Mouse (Mus musculus) lung, postnatal 10 days (tissue): ENCODE measurements around the gene Ccdc81.

Source experiments
- DNase-seq: peaks from one replicate; pipeline ENCODE4 v3.0.0; 2021

The Ccdc81 gene

GRCm38 (mm10) chr7:89903442-89904343 is at the start of gene Ccdc81:
Ccdc81 (minus strand) TSS chr7:89903629.
- DNase-seq, result no peak

GRCm38 (mm10) chr7:89949403-89949802 is 46.0 kb upstream of the Ccdc81 start:
- no peak for DNase-seq

GRCm38 (mm10) chr7:89948026-89948425 is 44.6 kb upstream of the Ccdc81 start:
- peak; percentile 50 for DNase-seq

- peak; percentile 98 for DNase-seq
Measured at GRCm38 (mm10) chr7:89940571-89941463, 37.4 kb upstream of the Ccdc81 start, which contains the start of gene Hikeshi. Hikeshi (minus strand) TSS chr7:89941204.

GRCm38 (mm10) chr7:89939497-89940353 is 36.3 kb upstream of the Ccdc81 start:
- no peak for DNase-seq

GRCm38 (mm10) chr7:89923441-89924180 is 20.2 kb upstream of the Ccdc81 start:
- DNase-seq, result no peak

- DNase-seq, result no peak
Measured at GRCm38 (mm10) chr7:89917776-89918175, 14.3 kb upstream of the Ccdc81 start.

- DNase-seq, result no peak
Measured at GRCm38 (mm10) chr7:89916711-89917110, 13.3 kb upstream of the Ccdc81 start.

GRCm38 (mm10) chr7:89913432-89914158 is 10.2 kb upstream of the Ccdc81 start:
- DNase-seq, result no peak

GRCm38 (mm10) chr7:89912356-89912755 is 8.9 kb upstream of the Ccdc81 start:
- DNase-seq, result no peak

- DNase-seq, result no peak
Measured at GRCm38 (mm10) chr7:89909711-89910110, 6.3 kb upstream of the Ccdc81 start.

- DNase-seq, result no peak
Measured at GRCm38 (mm10) chr7:89908899-89909621, 5.6 kb upstream of the Ccdc81 start.

GRCm38 (mm10) chr7:89908421-89908820 is 5.0 kb upstream of the Ccdc81 start:
- no peak for DNase-seq

- peak; percentile 86 for DNase-seq
Measured at GRCm38 (mm10) chr7:89907950-89908349, 4.5 kb upstream of the Ccdc81 start.

- DNase-seq, result no peak
Measured at GRCm38 (mm10) chr7:89903007-89903406, 422 bp downstream of the Ccdc81 start.

GRCm38 (mm10) chr7:89891856-89892255 is 11.6 kb downstream of the Ccdc81 start:
- DNase-seq, result peak; percentile 22

GRCm38 (mm10) chr7:89891412-89891811 is 12.0 kb downstream of the Ccdc81 start:
- no peak for DNase-seq

GRCm38 (mm10) chr7:89884551-89884950 is 18.9 kb downstream of the Ccdc81 start:
- DNase-seq, result no peak

GRCm38 (mm10) chr7:89879686-89880085 is 23.7 kb downstream of the Ccdc81 start:
- no peak for DNase-seq

GRCm38 (mm10) chr7:89867221-89867620 is 36.2 kb downstream of the Ccdc81 start:
- DNase-seq, result peak; percentile 30
